Mouse (Mus musculus) megakaryocyte-erythroid progenitor cell, adult 5 weeks (primary cell): ENCODE results near the gene Aifm1. TPM values are rescaled to one million over a fixed set of nuclear protein-coding genes. Genes with fewer than 3 reads are reported as not detected.

Experiments
- polyA plus RNA-seq: library from polyadenylated mRNA; stranded (reverse); fragments of >175 nt; gene quantifications from 2 replicates; pipeline ENCODE4 v1.2.3, GENCODE M21; 2012

Gene Aifm1
- 4.5 and 6.4 TPM in 2 replicates for polyA plus RNA-seq

GRCm38 (mm10) chrX:48513166-48513807 is at the start of gene Aifm1:
Aifm1 (minus strand) TSS chrX:48513563.

DNA sequence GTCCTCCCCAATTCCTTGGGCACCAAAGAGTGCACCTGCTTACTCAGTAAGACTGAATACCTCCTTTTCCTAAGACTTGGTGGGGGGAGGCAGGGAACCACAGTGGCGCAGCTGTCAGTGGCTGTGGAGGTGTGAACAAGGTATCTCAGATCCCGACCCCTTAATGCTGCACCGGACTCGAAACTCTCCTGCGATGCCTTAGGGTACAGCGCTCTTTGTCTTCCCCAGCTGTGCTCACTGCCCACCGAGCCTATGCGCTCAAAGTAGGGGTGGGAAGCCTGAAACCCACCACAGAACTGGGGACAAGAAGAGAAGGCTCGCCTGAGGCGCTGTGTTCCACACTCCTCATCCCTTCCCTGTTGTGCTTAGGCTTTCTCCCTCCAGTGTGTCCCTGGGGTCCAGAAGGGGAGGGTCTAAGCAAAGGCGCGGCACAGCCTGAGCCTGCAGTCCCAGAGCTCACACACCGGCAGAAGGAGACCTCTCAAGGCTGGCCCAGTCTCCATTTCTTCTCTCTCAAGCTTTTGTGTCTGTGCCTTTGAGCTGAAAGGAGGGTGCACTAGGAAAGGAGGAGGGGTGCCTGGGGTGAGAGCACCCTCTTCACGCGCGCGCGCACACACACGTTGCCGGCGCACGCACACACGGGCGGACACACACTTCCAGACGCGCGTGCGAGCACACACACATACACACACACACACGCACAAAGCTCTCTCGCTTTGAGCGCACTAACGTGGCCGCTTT is 5.6 kb upstream of the Aifm1 start, which contains the start of gene Rab33a:
Gene Rab33a, plus strand, starts transcription at position 478 of the 741 bp plus-strand sequence.

DNA sequence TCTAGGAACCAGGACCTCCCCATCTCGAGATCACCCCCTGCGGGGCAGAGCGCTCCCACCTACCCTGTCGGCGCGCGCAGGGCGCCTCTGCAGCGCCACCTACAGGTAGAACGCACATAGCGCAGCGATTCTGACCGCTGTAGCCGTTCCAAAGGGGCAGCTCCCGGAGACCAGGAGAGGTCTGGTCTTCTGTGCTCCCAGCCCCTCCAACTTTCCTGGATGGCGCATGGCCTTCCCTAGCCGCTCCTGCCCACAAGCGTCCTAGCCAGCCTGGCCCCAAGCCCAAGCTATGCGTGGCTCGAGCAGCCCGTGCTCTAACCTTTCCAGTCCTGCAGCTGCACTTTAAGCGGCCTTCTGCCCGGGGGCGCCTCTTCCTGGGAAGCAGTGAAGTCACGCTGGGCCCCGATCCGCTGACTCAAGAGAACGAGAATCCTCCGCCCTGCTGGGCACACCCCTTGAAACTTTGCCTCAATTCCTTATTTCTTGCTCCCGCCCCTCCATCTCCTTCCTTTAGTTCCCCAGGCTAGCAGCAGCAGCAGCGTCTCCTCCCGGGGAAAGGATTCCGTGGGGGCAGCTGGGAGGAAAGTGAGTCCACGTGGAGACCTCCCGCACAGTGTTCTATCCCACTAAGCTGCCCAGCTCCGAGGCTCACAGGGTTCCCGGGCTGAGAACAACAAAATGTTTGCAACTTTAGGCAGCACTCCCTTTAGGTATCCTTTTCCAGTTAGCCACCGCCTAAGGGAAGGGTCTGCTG is 50.4 kb downstream of the Aifm1 start, which contains the start of gene Elf4:
Gene Elf4, minus strand, starts transcription at position 379 of the 754 bp plus-strand sequence.

Other genes starting within 250 kb of the Aifm1 start
- 8.8 and 11.7 TPM in 2 replicates for gene Bcorl1, start 172.2 kb downstream of the Aifm1 start, polyA plus RNA-seq
- 19.9 TPM in 2 replicates for gene Elf4, start 50.4 kb downstream of the Aifm1 start, polyA plus RNA-seq
- gene Rab33a, start 5.7 kb upstream of the Aifm1 start, polyA plus RNA-seq = 0.24 TPM in 2 replicates
- gene Zfp280c, start 80.9 kb upstream of the Aifm1 start, polyA plus RNA-seq = 0.63 and 1.3 TPM in 2 replicates
- 0.15 and 0.16 TPM in 2 replicates for gene Slc25a14, start 109.8 kb upstream of the Aifm1 start, polyA plus RNA-seq
- not detected in 2 replicates for gene Gpr119, start 160.9 kb upstream of the Aifm1 start, polyA plus RNA-seq
- gene Rbmx2, start 181.4 kb upstream of the Aifm1 start, polyA plus RNA-seq = 7.5 and 11.7 TPM in 2 replicates